Mouse (Mus musculus): Measurements from ENCODE around the gene Rell1. TPM values are rescaled to one million over a fixed set of nuclear protein-coding genes. Genes with fewer than 3 reads are reported as not detected.

Rell1 gene
- polyA plus RNA-seq, 1 experiment from 2014 or later, result 22.7 TPM

DNA sequence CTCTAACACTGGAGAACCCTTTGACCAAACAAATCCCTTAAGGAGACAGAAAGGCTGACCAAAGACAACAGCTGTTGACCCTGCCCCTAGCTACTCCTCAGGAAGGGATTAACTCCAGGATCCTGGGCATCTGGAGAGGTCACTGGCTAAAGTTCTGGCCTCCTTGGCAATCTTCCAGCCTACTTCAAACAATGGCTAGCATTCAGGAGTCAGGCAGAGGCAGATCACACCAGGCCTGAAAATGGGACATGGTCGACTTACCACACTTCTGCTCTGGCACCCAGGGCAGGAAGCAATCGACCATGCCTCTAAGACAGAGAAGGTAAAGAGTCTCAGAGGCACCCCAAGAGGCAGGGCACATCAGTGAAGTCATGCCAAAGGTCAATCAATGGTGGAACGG lies 19.5 kb downstream of the Rell1 start:
- H3K9ac ChIP-seq, result no peak overlapping the region
- no peak overlapping the region for H3K4me2 ChIP-seq
- peaks cover 17% of the 10 kb centered on the region; the same call in 1 of the 2 replicates for H3K4me1 ChIP-seq
- WGBS, result 53% methylated on average over 3 of the region's 3 CpGs
- H3K9me3 ChIP-seq, result no peaks in the 10 kb centered on the region
- H3K27me3 ChIP-seq, result no peaks in the 10 kb centered on the region
- H3K4me3 ChIP-seq, result no peak overlapping the region
- H3K36me3 ChIP-seq, result no peaks in the 10 kb centered on the region
- H3K27ac ChIP-seq, result no peak overlapping the region
- no peak for ATAC-seq (ENCODE audit: insufficient number of reproducible peaks, low FRiP score, low TSS enrichment, low read depth)

DNA sequence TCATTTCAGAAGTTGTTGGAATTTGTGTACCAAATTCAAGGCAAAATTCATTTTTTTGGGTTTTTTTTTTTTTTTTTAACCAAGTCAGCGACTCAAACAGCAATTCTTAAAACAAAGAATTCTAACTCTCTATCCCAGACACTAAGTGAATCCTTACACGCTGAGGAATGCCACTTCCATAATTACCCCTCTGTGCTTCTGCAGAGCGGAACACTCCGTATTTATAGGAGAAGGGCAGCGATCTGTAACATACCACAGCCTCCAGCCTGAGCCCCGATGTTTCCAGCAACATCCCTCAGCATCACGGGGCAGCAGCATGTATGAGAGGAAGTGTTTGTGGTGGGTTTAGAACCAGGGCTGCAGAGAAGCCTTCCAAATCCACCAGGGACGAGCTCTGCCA lies 21.2 kb downstream of the Rell1 start:
- Histone ChIP-seq H3K36me3 (no peaks in the 10 kb centered on the region), H3K27ac (no peak overlapping the region), H3K4me2 (no peak overlapping the region), H3K9me3 (no peaks in the 10 kb centered on the region), H3K9ac (no peak overlapping the region), H3K4me1 (peaks cover 17% of the 10 kb centered on the region; the same call in 1 of the 2 replicates), H3K27me3 (no peaks in the 10 kb centered on the region), H3K4me3 (no peak overlapping the region)
- no peak for ATAC-seq (ENCODE audit: insufficient number of reproducible peaks, low FRiP score, low TSS enrichment, low read depth)
- WGBS, result 62% methylated on average over 8 of the region's 8 CpGs

DNA sequence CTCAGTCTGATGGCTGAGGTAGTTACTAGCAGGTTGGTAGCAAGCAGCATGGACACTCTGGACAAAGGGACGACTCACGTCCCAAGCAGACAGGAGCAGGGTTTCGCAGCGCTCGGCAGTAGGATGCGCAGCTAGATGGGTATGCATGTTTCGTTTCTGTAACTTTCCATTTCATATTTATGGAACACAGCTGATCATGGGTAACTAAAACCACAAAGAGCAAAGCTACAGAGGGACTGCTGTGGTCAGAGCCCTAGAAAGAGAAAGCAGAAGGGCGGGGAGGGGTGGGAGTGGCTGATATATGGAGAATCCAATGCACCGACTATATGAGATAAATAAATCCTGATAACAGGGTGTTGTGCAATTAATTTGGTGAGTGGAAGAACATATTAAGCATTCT lies 25.4 kb downstream of the Rell1 start:
- H3K4me1 ChIP-seq, result no peaks in the 10 kb centered on the region
- H3K9me3 ChIP-seq, result no peaks in the 10 kb centered on the region
- WGBS, result 89% methylated on average over 9 of the region's 9 CpGs
- no peak overlapping the region for H3K4me3 ChIP-seq
- no peak overlapping the region for H3K4me2 ChIP-seq
- H3K27me3 ChIP-seq, result no peaks in the 10 kb centered on the region
- no peaks in the 10 kb centered on the region for H3K36me3 ChIP-seq
- no peak for ATAC-seq (ENCODE audit: insufficient number of reproducible peaks, low FRiP score, low TSS enrichment, low read depth)
- H3K27ac ChIP-seq, result no peak overlapping the region
- H3K9ac ChIP-seq, result no peak overlapping the region

GRCm38 (mm10) chr5:63941891-63942290 lies 26.8 kb downstream of the Rell1 start:
- ATAC-seq (ENCODE audit: insufficient number of reproducible peaks, low FRiP score, low TSS enrichment, low read depth), result no peak
- H3K36me3 ChIP-seq, result 0 out of 2 replicates have a peak, but pooled peaks cover 5% of the 10 kb centered on the region
- no peak overlapping the region for H3K27ac ChIP-seq
- H3K9me3 ChIP-seq, result no peaks in the 10 kb centered on the region
- H3K4me2 ChIP-seq, result no peak overlapping the region
- no peak overlapping the region for H3K4me3 ChIP-seq
- no peak overlapping the region for H3K9ac ChIP-seq
- H3K27me3 ChIP-seq, result no peaks in the 10 kb centered on the region
- 63% methylated on average over 5 of the region's 5 CpGs for WGBS
- no peaks in the 10 kb centered on the region for H3K4me1 ChIP-seq

- Histone ChIP-seq H3K9me3 (no peaks in the 10 kb centered on the region), H3K4me1 (no peaks in the 10 kb centered on the region), H3K27me3 (no peaks in the 10 kb centered on the region), H3K36me3 (peaks cover 13% of the 10 kb centered on the region; the same call in 1 of the 2 replicates), H3K4me2 (no peak overlapping the region), H3K27ac (no peak overlapping the region), H3K4me3 (no peak overlapping the region), H3K9ac (no peak overlapping the region)
- ATAC-seq (ENCODE audit: insufficient number of reproducible peaks, low FRiP score, low TSS enrichment, low read depth), result no peak
- 79% methylated on average over 4 of the region's 4 CpGs for WGBS
These were observed 30.1 kb downstream of the Rell1 start for GRCm38 (mm10) chr5:63938575-63938974.

- ATAC-seq (ENCODE audit: insufficient number of reproducible peaks, low FRiP score, low TSS enrichment, low read depth), result no peak
- H3K4me3 ChIP-seq, result no peak overlapping the region
- H3K36me3 ChIP-seq, result peaks cover 13% of the 10 kb centered on the region; the same call in 1 of the 2 replicates
- no peak overlapping the region for H3K27ac ChIP-seq
- no peak overlapping the region for H3K4me2 ChIP-seq
- no peaks in the 10 kb centered on the region for H3K9me3 ChIP-seq
- H3K27me3 ChIP-seq, result no peaks in the 10 kb centered on the region
- H3K4me1 ChIP-seq, result peaks cover 5% of the 10 kb centered on the region
- WGBS, result 80% methylated on average over 6 of the region's 6 CpGs
- H3K9ac ChIP-seq, result no peak overlapping the region
These were observed 32.0 kb downstream of the Rell1 start for GRCm38 (mm10) chr5:63936740-63937139.

DNA sequence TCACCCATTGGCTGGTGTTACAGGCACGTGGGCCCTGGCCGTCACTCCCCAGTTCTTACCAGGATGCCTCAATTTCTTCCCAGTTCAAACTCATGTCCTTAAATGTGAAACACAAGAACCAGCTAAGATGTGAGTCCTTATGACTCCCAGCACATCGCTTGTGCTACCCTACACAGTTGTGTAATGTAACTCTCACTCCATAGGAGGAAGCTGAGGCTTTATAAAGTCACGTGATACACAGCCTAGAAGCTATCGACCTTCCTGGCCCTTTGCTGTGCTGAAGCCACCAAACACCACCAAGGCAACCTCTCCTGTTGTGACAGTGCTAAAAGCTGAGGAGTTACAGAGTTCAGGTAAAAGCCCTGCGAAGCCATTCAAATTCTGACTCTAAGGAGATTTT lies 33.1 kb downstream of the Rell1 start:
- ATAC-seq (ENCODE audit: insufficient number of reproducible peaks, low FRiP score, low TSS enrichment, low read depth), result no peak
- no peak overlapping the region for H3K9ac ChIP-seq
- WGBS, result 91% methylated on average over 6 of the region's 6 CpGs
- H3K4me3 ChIP-seq, result no peak overlapping the region
- H3K4me1 ChIP-seq, result peaks cover 5% of the 10 kb centered on the region
- H3K36me3 ChIP-seq, result peaks cover 13% of the 10 kb centered on the region; the same call in 1 of the 2 replicates
- H3K27me3 ChIP-seq, result no peaks in the 10 kb centered on the region
- no peaks in the 10 kb centered on the region for H3K9me3 ChIP-seq
- no peak overlapping the region for H3K27ac ChIP-seq
- H3K4me2 ChIP-seq, result no peak overlapping the region

DNA sequence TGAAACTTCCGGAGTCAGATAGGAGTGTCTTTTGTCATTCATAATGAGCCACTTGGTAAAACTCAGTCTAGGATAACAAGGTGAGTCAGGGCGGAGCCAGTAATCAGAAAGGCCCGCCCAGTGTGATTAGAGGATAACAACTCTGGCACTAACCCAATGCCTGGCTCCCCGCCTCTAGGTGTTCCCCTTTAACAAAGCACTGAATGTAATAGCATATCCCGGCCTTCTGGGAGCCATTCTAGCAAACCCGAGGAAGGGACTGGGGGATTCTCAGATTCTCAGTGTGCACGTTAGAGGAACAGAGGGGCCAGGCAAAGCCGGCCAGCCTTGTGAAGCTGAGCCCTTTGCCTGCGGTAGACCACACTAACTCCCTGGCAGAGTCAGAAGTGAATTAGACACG lies 35.9 kb downstream of the Rell1 start:
- Histone ChIP-seq H3K4me3 (no peak overlapping the region), H3K4me1 (peaks cover 5% of the 10 kb centered on the region), H3K4me2 (no peak overlapping the region), H3K36me3 (peaks cover 24% of the 10 kb centered on the region), H3K9me3 (no peaks in the 10 kb centered on the region), H3K27ac (no peak overlapping the region), H3K27me3 (no peaks in the 10 kb centered on the region), H3K9ac (no peak overlapping the region)
- no peak for ATAC-seq (ENCODE audit: insufficient number of reproducible peaks, low FRiP score, low TSS enrichment, low read depth)
- 40% methylated on average over 10 of the region's 10 CpGs for WGBS

DNA sequence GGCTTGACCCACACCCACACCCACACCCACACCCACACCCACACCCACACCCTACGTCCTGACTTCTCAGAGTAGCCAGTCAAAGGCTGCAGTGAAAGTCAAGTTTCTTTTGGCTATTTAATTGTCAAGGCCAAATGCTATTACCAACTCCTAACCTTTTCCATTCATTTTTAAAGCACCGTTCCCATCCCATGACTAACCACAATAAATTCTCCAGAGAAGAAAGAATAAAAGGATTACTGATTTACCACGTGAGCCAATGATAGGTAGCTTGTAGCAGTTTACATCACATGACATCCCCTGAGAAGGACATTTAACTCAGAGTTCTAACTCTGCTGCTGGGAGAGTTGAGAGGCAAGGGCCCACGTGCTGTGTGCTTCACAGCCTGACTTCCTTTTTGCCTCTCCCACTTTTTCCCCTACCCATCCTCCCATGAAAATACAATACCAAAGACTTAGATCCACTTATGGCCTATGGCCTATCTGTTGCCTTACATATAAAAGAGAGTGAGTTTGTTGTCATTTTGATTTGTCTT lies 37.8 kb downstream of the Rell1 start:
- H3K27ac ChIP-seq, result no peak overlapping the region
- no peaks in the 10 kb centered on the region for H3K27me3 ChIP-seq
- H3K4me1 ChIP-seq, result peaks cover 5% of the 10 kb centered on the region
- H3K36me3 ChIP-seq, result peaks cover 31% of the 10 kb centered on the region
- no peak overlapping the region for H3K9ac ChIP-seq
- ATAC-seq (ENCODE audit: insufficient number of reproducible peaks, low FRiP score, low TSS enrichment, low read depth), result no peak
- H3K4me2 ChIP-seq, result no peak overlapping the region
- 61% methylated on average over 4 of the region's 4 CpGs for WGBS
- H3K4me3 ChIP-seq, result no peak overlapping the region
- H3K9me3 ChIP-seq, result no peaks in the 10 kb centered on the region

GRCm38 (mm10) chr5:63925035-63925628 lies 43.6 kb downstream of the Rell1 start:
- WGBS, result 87% methylated on average over 14 of the region's 14 CpGs
- Histone ChIP-seq H3K27ac (no peak overlapping the region), H3K27me3 (no peaks in the 10 kb centered on the region), H3K4me2 (no peak overlapping the region), H3K36me3 (peaks cover 45% of the 10 kb centered on the region), H3K4me3 (no peak overlapping the region), H3K9ac (no peak overlapping the region), H3K4me1 (no peaks in the 10 kb centered on the region; the same call in 1 of the 2 replicates), H3K9me3 (no peaks in the 10 kb centered on the region)
- ATAC-seq (ENCODE audit: insufficient number of reproducible peaks, low FRiP score, low TSS enrichment, low read depth), result no peak

DNA sequence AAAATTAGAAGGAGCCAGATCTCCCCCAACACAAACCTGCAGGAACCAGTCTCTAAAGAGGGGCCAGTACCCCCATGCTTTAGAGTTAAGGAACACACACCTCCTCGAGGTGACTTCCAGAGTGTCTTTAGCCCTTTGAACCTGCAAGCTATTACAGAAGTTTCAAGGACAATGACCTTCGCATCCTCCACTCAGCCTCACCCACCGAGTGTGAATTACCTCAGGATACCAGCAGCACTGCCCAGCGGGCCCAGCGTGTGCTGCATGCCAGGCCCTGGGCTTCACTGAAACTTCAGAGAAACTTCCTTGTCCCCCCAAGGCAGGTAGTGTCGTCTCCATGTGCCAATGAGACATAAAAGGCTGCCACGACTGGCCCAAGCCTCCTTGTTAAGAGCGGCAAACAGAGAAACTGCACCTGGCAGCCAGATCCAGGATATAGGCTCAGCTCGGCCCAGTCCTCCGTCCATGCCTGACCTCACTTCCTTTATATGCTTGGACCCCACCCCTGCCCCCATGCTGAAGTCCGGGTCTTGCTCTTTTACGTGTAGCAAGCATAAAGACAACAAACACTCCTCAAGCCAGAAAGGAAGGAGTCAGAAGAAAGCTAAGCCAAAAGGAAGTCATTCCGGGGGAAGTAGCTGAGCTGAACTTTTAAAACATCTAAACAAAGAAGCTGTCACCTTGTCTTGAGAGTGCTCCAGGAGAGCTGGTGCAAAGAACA lies 45.2 kb downstream of the Rell1 start:
- H3K27me3 ChIP-seq, result no peaks in the 10 kb centered on the region
- ATAC-seq (ENCODE audit: insufficient number of reproducible peaks, low FRiP score, low TSS enrichment, low read depth), result no peak
- no peak overlapping the region for H3K4me3 ChIP-seq
- peaks cover 35% of the 10 kb centered on the region for H3K36me3 ChIP-seq
- H3K9ac ChIP-seq, result no peak overlapping the region
- no peaks in the 10 kb centered on the region; the same call in 1 of the 2 replicates for H3K4me1 ChIP-seq
- H3K9me3 ChIP-seq, result no peaks in the 10 kb centered on the region
- H3K4me2 ChIP-seq, result no peak overlapping the region
- H3K27ac ChIP-seq, result no peak overlapping the region
- WGBS, result 67% methylated on average over 13 of the region's 13 CpGs

DNA sequence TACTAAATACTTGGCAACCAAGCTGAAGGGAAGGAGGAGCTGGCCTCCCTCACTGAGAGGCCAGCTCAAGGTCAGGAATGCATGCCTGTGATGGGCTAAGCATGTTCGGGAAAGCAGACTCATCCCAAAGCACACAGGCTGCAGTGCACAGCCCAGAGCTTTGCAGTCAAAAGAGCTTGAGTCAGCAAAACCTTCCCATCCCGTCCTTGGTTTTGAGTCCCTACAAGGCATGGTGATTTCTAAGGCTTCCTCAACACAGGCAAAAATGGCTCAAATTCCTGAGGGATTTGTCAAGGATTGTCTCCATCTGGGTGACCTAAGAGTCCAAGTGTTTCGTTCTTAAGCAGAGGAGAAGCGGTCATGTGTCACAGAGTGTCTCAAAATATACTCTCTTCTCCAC lies 50.5 kb downstream of the Rell1 start:
- H3K9ac ChIP-seq, result no peak overlapping the region
- no peak for ATAC-seq (ENCODE audit: insufficient number of reproducible peaks, low FRiP score, low TSS enrichment, low read depth)
- H3K4me3 ChIP-seq, result no peak overlapping the region
- 66% methylated on average over 4 of the region's 4 CpGs for WGBS
- peaks cover 12% of the 10 kb centered on the region for H3K36me3 ChIP-seq
- no peaks in the 10 kb centered on the region for H3K27me3 ChIP-seq
- no peaks in the 10 kb centered on the region for H3K9me3 ChIP-seq
- H3K4me1 ChIP-seq, result peaks cover 3% of the 10 kb centered on the region; the same call in 1 of the 2 replicates
- no peak overlapping the region for H3K27ac ChIP-seq
- no peak overlapping the region for H3K4me2 ChIP-seq

Measured in limb, embryonic 15.5 days (tissue).